8 mouse cellular contexts compared by ENCODE assay signal in the genomic region with DNA sequence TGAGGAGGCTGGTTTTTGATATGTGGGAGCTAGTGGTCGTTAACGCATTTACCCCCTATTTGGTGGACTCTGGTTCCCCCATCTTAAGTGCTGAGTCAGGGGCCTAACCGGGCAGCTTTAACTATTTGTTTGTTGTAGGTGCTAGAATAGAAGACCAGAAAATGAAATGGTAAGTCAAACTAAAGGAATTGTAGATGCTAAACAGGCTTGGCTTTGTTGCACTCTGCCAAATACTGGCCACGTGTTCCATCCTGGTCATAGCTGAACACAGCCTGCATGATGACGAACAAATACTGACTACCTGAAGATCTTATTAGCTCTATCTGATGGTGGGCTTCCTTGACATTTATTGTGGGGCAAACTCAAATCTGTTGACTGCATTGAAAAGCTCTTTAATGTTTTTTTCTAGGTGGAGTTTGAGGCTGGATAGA. TPM values are rescaled to one million over a fixed set of nuclear protein-coding genes. Genes with fewer than 3 reads are reported as not detected.
DNase-seq lines count a peak whose midpoint lies in the region; ATAC-seq lines count a peak whose summit lies in the region.

No protein-coding gene starts in this region.

- 0% methylated on average over 5 of the region's 5 CpGs for WGBS in hindbrain, embryonic 11.5 days
- whole genome bisulfite sequencing in midbrain, embryonic 10.5 days = under 1% methylated on average over 5 of the region's 5 CpGs

- H3K4me1 ChIP-seq in hindbrain, embryonic 11.5 days (replicated peaks; ENCODE audit: control insufficient read depth, insufficient read depth, low read length) = no peaks in the 10 kb centered on the region
- H3K4me1 ChIP-seq in midbrain, embryonic 10.5 days = peaks cover 45% of the 10 kb centered on the region

- peak overlapping the region; percentile 82 for H3K27ac ChIP-seq in hindbrain, embryonic 11.5 days (ENCODE audit: low read depth, low read length)
- peak overlapping the region; percentile 97 for H3K27ac ChIP-seq in midbrain, embryonic 10.5 days (replicated peaks)

- peak; percentile 17 for DNase-seq in cerebellum, adult 9-11 months
- no peak for DNase-seq in cerebellum, postnatal 4 days (ENCODE audit: low spot score in 2 of 2)
- DNase-seq in urinary bladder, postnatal 25 days (ENCODE audit: low spot score) = peak; percentile 13
- no peak for DNase-seq in urinary bladder, postnatal 10 days (ENCODE audit: low spot score)
- DNase-seq in hindbrain, embryonic 11.5 days (ENCODE audit: low spot score) = no peak
- peak; percentile 34 for DNase-seq in midbrain, embryonic 10.5 days (ENCODE audit: low spot score)
- DNase-seq in urinary bladder, postnatal 4 days (ENCODE audit: low spot score in 2 of 2) = no peak
- DNase-seq in left cerebral cortex, adult 9 months (ENCODE audit: low spot score in 2 of 2) = no peak

- no peaks in the 10 kb centered on the region for H3K9me3 ChIP-seq in hindbrain, embryonic 11.5 days (ENCODE audit: control insufficient read depth, low read length)
- H3K9me3 ChIP-seq in midbrain, embryonic 10.5 days (replicated peaks) = no peaks in the 10 kb centered on the region

- H3K36me3 ChIP-seq in hindbrain, embryonic 11.5 days (ENCODE audit: control insufficient read depth, insufficient read depth, low read length) = no peaks in the 10 kb centered on the region
- H3K36me3 ChIP-seq in midbrain, embryonic 10.5 days = peaks cover 73% of the 10 kb centered on the region

- H3K27me3 ChIP-seq in hindbrain, embryonic 11.5 days (ENCODE audit: control insufficient read depth, insufficient read depth, low read length) = no peaks in the 10 kb centered on the region
- no peaks in the 10 kb centered on the region for H3K27me3 ChIP-seq in midbrain, embryonic 10.5 days (ENCODE audit: low read depth, poor library complexity, severe bottlenecking)

- ATAC-seq in hindbrain, embryonic 11.5 days (ENCODE audit: low FRiP score) = no peak

- H3K9ac ChIP-seq in hindbrain, embryonic 11.5 days (ENCODE audit: low read depth, low read length) = peak overlapping the region; percentile 91

- peak overlapping the region; percentile 76 for H3K4me2 ChIP-seq in hindbrain, embryonic 11.5 days (replicated peaks; ENCODE audit: low read depth, low read length)

- peak overlapping the region; percentile 62 for H3K4me3 ChIP-seq in hindbrain, embryonic 11.5 days (ENCODE audit: low read depth, low read length)
- peak overlapping the region; percentile 67 for H3K4me3 ChIP-seq in midbrain, embryonic 10.5 days

RNA-seq across cellular contexts. Expression of a gene that starts 1.8 kb away (rescaled TPM):
- polyA plus RNA-seq in hindbrain, embryonic 11.5 days (2014; fragmentation: Nextera tagmentation; extraction: Ambion mirVana) = 8.6 and 15.1 TPM in 2 replicates
- 5.3 and 6.7 TPM in 2 replicates for polyA plus RNA-seq in midbrain, embryonic 10.5 days (2016; fragmentation: Nextera tagmentation; extraction: Ambion mirVana)

RNA-seq across cellular contexts. Expression of a gene that starts 34.0 kb away (rescaled TPM):
- polyA plus RNA-seq in hindbrain, embryonic 11.5 days (2014; fragmentation: Nextera tagmentation; extraction: Ambion mirVana) = 43.2 and 51.5 TPM in 2 replicates
- polyA plus RNA-seq in midbrain, embryonic 10.5 days (2016; fragmentation: Nextera tagmentation; extraction: Ambion mirVana) = 62.5 and 72.3 TPM in 2 replicates

RNA-seq across cellular contexts. Expression of a gene that starts 34.1 kb away (rescaled TPM):
- polyA plus RNA-seq in hindbrain, embryonic 11.5 days (2014; fragmentation: Nextera tagmentation; extraction: Ambion mirVana) = 36.5 and 38.8 TPM in 2 replicates
- 40.3 and 40.6 TPM in 2 replicates for polyA plus RNA-seq in midbrain, embryonic 10.5 days (2016; fragmentation: Nextera tagmentation; extraction: Ambion mirVana)

RNA-seq across cellular contexts. Expression of a gene that starts 58.0 kb away (rescaled TPM):
- 1.7 and 2.0 TPM in 2 replicates for polyA plus RNA-seq in hindbrain, embryonic 11.5 days (2014; fragmentation: Nextera tagmentation; extraction: Ambion mirVana)
- polyA plus RNA-seq in midbrain, embryonic 10.5 days (2016; fragmentation: Nextera tagmentation; extraction: Ambion mirVana) = 2.0 and 2.3 TPM in 2 replicates

Comparison
In these comparisons a context has a peak if more than half of its experiments do, and no peak if none do; other contexts are left out.
1. DNase-seq: peak in cerebellum, adult 9-11 months (single experiment), urinary bladder, postnatal 25 days (single experiment) and midbrain, embryonic 10.5 days (single experiment); none in cerebellum, postnatal 4 days (0 of 2), urinary bladder, postnatal 10 days (single experiment), hindbrain, embryonic 11.5 days (single experiment), urinary bladder, postnatal 4 days (0 of 2) and left cerebral cortex, adult 9 months (0 of 2).